Mouse (Mus musculus) liver, embryonic 12.5 days (tissue): ENCODE data around the gene AC124502.3. TPM values are rescaled to one million over a fixed set of nuclear protein-coding genes. Genes with fewer than 3 reads are reported as not detected.

Source experiments
- ATAC-seq: fragments of 200-750 bp; cut with Nextera tagmentation; 2 replicates; pipeline ENCODE4 v1.8.0; 2017; ENCODE audit warnings: moderate number of reproducible peaks, mild to moderate bottlenecking, moderate library complexity
- H3K27ac ChIP-seq: fragments of 300-500 bp; sonication (generic); 2 replicates; pipeline ENCODE4 v1.5.1; 2016; ENCODE audit warnings: mild to moderate bottlenecking
- H3K27me3 ChIP-seq: fragments of 300-500 bp; sonication (generic); replicated peaks from 2 replicates; pipeline ENCODE4 v1.6.1; 2016; ENCODE audit warnings: mild to moderate bottlenecking, moderate library complexity
- H3K36me3 ChIP-seq: fragments of 300-500 bp; sonication (generic); 2 replicates; pipeline ENCODE4 v1.6.1; 2016; ENCODE audit warnings: mild to moderate bottlenecking, moderate library complexity
- H3K4me1 ChIP-seq: fragments of 300-500 bp; sonication (generic); 2 replicates; pipeline ENCODE4 v1.6.1; 2016
- H3K4me2 ChIP-seq: fragments of 300-500 bp; sonication (generic); 2 replicates; pipeline ENCODE4 v1.6.1; 2016; ENCODE audit warnings: mild to moderate bottlenecking, moderate library complexity
- H3K4me3 ChIP-seq: fragments of 300-500 bp; sonication (generic); 2 replicates; pipeline ENCODE4 v1.5.1; 2016; ENCODE audit warnings: mild to moderate bottlenecking, moderate library complexity
- H3K9ac ChIP-seq: fragments of 300-500 bp; sonication (generic); 2 replicates; pipeline ENCODE4 v1.6.1; 2016; ENCODE audit warnings: mild to moderate bottlenecking, moderate library complexity
- H3K9me3 ChIP-seq: fragments of 300-500 bp; sonication (generic); replicated peaks from 2 replicates; pipeline ENCODE4 v1.6.1; 2016; ENCODE audit warnings: mild to moderate bottlenecking, moderate library complexity
- WGBS: fragments of 180-500 bp; shearing (Covaris S2); methylation state at CpG from one replicate; pipeline ENCODE4 v1.1.7; 2016; ENCODE audit not compliant: insufficient replicate concordance; 5-methylcytosine and 5-hydroxymethylcytosine counted together
- polyA plus RNA-seq: library from polyadenylated mRNA; unstranded; fragments of >200 nt; fragmentation: Nextera tagmentation; extraction: Ambion mirVana; gene quantifications from 2 replicates; pipeline ENCODE4 v1.2.1, GENCODE M21; 2016

The AC124502.3 gene
- polyA plus RNA-seq, 1 experiment from 2014 or later: 0.20 TPM

DNA sequence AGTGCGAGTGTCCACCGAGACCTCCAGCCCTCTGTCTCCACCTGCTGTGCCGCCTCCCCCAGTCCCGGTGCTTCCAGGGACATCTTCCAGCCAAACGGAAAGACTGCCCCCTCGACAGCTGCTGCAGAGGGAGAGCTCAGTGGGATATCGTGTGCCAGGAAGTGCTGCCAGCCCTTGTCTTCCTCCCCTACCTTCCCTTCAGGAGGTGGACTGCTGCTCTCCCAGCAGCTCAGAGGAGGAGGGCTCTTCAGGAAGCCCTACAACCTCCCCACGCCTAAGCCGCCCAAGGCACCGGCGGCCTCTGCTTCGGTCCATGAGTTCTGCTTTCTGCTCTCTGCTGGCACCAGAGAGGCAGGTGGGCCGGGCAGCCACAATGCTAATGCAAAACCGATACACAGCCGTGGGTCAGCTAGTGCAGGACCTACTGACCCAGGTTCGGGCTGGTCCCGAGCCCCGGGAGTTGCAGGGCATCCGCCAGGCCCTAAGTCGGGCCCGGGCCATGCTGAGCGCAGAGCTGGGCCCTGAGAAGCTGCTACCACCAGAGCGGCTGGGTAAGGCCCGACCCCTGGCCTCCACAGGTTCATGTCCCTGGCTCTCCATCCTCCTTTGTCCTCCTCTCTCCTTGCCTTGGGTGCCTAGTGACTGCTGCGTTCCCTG is 13.6 kb downstream of the AC124502.3 start:
- Histone ChIP-seq H3K27ac (no peak overlapping the region), H3K4me1 (peaks cover 28% of the 10 kb centered on the region), H3K36me3 (peaks cover 26% of the 10 kb centered on the region), H3K27me3 (peaks cover 56% of the 10 kb centered on the region), H3K9me3 (no peaks in the 10 kb centered on the region), H3K9ac (no peak overlapping the region), H3K4me3 (no peak overlapping the region), H3K4me2 (no peak overlapping the region)
- WGBS: 38% methylated on average over 25 of the region's 25 CpGs
- no peak for ATAC-seq

DNA sequence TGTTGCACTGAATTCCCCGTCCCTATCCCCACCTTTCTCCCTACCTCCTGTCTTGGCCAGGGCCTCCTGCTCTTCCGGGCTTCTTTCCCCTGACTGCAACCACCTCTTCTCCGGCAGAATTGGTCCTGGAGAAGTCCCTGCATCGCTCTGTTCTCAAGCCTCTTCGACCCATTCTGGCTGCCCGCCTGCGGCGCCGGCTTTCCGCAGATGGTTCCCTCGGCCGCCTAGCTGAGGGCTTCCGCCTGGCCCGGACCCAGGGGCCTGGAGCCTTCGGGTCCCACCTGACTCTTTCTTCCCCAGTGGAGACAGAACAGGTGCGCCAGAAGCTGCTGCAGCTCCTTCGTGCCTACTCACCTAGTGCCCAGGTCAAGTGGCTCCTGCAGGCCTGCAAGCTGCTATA is 14.2 kb downstream of the AC124502.3 start:
- H3K9me3 ChIP-seq: no peaks in the 10 kb centered on the region
- peaks cover 20% of the 10 kb centered on the region for H3K36me3 ChIP-seq
- H3K9ac ChIP-seq: no peak overlapping the region
- WGBS: 65% methylated on average over 17 of the region's 17 CpGs
- H3K27me3 ChIP-seq: peaks cover 59% of the 10 kb centered on the region
- no peak overlapping the region for H3K4me3 ChIP-seq
- peaks cover 31% of the 10 kb centered on the region for H3K4me1 ChIP-seq
- no peak for ATAC-seq
- no peak overlapping the region for H3K27ac ChIP-seq
- no peak overlapping the region for H3K4me2 ChIP-seq

DNA sequence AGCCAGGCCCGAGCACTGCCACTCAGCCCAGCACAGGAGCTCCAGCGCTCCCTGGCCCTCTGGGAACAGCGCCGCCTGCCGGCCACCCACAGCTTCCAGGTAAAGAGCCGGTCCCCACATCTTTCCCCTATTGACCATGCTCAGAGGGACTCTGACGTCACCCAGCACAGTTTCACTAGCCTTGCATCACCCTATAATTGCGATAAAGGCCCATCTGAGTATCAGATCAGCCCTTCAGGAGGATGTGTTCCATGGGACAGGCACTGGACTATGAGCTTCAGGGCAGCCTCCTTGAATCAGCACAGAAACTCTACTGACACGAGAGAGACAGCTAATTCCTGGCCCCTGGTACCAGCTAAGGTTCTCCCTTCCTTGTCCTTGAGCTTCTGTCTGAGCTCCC is 15.2 kb downstream of the AC124502.3 start:
- no peaks in the 10 kb centered on the region for H3K9me3 ChIP-seq

DNA sequence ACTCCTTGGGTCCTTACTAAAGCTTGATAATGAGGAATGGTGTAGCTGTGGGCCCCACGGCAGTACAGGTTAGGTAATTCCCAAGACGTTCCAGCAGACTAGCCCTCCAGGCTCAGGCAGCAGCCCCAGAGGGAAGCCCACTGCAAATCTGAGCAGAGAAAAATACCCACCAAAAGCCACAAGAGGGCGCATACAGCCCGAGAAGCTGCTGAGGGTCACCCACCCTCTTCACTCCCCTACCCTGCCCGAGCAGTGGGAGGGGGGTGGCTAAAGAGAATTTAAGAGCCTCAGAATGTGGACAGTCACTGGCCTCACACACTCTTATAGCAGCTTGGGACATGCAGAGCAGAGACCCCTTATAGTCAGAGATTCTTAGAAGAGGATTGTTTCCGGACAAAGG is 17.6 kb downstream of the AC124502.3 start:
- H3K4me3 ChIP-seq: no peak overlapping the region
- WGBS: 18% methylated on average over 6 of the region's 6 CpGs
- no peak for ATAC-seq
- H3K4me1 ChIP-seq: peaks cover 49% of the 10 kb centered on the region
- H3K4me2 ChIP-seq: no peak overlapping the region
- H3K9ac ChIP-seq: no peak overlapping the region
- H3K27me3 ChIP-seq: peaks cover 56% of the 10 kb centered on the region
- H3K27ac ChIP-seq: no peak overlapping the region
- no peaks in the 10 kb centered on the region for H3K9me3 ChIP-seq
- no peaks in the 10 kb centered on the region for H3K36me3 ChIP-seq

More for the DNA sequence above, 15.2 kb downstream of the AC124502.3 start:
- Histone ChIP-seq H3K4me2 (no peak overlapping the region), H3K27me3 (peaks cover 63% of the 10 kb centered on the region), H3K4me3 (no peak overlapping the region), H3K9ac (no peak overlapping the region), H3K27ac (no peak overlapping the region), H3K4me1 (peaks cover 42% of the 10 kb centered on the region), H3K36me3 (peaks cover 10% of the 10 kb centered on the region)
- 27% methylated on average over 9 of the region's 9 CpGs for WGBS
- peak; percentile 20; the same call in 1 of the 2 replicates for ATAC-seq

DNA sequence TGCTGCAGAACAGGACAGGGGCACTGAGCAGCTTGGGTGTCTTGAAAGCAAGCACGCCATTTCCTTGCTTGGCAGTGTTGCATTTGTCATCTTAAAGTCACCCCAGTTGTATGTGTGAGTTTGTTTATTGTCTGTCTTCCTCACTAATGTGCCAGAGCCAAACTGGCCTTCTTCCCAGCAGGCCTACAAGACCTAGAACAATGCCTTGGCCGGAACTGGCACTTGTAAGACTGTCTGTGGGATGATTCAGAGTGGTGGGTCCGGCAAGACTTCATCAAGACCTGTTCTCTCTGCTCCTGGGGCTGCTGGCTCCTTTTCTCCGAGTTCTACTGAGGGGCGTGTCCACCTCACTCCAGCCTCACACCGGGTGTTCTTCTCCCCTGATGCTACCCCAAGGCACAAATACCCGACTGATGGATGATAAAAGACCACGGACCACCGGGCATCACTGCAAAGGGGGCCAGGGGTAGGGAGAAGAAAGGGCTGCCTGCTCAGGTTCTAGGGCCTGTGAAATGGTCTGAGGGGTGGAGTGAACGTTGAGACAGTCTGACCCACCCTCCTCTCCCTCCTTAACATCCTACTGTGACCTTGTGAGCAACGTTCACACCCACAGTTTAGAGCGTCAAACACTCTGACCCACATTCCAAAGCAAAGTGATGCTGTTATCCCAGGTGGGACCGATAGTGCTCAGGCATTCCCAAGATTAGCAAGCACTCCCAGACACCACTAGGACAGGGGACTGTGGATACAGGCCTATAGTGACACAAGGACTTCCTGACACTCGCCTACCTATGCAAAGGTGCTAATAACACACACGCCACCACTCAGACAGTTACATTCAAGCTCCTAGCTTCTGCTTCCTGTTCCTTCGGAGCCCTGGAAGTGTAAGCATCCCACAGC is 19.4 kb downstream of the AC124502.3 start:
- Histone ChIP-seq H3K9me3 (no peaks in the 10 kb centered on the region), H3K4me1 (peaks cover 54% of the 10 kb centered on the region), H3K4me2 (no peak overlapping the region), H3K27me3 (peaks cover 45% of the 10 kb centered on the region), H3K36me3 (no peaks in the 10 kb centered on the region), H3K4me3 (no peak overlapping the region), H3K27ac (no peak overlapping the region), H3K9ac (no peak overlapping the region)
- 26% methylated on average over 16 of the region's 16 CpGs for WGBS
- no peak for ATAC-seq

DNA sequence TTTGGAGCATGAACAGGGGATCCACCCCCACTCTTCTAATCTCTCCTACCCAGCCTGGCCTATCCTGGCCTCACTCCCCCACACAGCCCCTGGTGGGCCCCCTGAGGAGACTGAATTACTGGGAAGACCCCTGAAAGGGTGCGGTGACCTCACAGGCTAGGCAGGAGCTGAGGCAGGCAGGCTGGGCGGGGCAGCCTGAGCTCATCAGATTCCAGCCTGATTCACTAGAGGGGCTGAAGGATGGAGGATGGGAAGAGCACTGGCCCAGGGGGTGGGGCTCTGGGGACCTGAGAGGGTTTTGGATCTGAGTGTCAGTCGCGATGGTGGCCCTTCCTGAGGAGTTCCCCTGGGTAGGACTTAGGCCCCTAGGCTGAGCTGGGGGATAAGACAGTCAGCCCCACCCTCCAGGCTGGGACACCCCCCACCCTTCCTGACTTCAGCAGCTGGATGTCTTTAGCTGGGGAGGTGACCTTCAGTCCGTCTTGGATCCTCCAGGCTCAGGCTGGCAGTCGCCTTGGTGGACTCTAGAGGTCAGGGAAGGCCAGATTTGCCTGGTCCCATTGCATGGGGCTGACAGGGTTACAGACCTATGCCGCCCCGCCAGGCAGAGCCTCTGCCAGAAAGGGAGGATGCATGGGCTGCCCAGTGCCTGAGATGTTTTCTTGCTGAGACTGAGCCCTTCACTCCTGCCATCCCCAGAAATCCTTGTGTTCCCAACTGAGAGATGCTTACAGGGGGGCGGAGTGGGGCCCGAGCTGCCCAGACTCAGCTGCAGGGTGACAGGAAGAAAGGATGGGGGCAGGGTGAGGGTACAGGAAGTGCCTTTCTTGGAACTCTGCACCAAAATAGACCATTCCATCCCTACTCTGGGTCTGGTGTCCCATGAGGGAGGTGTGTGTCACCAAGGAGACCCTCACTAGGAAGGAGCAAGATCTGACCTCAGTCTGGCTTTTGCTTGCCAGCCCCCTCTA is 20.4 kb downstream of the AC124502.3 start:
- Histone ChIP-seq H3K36me3 (no peaks in the 10 kb centered on the region), H3K4me1 (peaks cover 54% of the 10 kb centered on the region), H3K4me2 (peak overlapping the region; percentile 4; the same call in 1 of the 2 replicates), H3K4me3 (no peak overlapping the region), H3K27me3 (peaks cover 38% of the 10 kb centered on the region), H3K9me3 (no peaks in the 10 kb centered on the region), H3K27ac (peak overlapping the region; percentile 49), H3K9ac (no peak overlapping the region)
- peak; percentile 44 for ATAC-seq
- WGBS: 19% methylated on average over 10 of the region's 10 CpGs

DNA sequence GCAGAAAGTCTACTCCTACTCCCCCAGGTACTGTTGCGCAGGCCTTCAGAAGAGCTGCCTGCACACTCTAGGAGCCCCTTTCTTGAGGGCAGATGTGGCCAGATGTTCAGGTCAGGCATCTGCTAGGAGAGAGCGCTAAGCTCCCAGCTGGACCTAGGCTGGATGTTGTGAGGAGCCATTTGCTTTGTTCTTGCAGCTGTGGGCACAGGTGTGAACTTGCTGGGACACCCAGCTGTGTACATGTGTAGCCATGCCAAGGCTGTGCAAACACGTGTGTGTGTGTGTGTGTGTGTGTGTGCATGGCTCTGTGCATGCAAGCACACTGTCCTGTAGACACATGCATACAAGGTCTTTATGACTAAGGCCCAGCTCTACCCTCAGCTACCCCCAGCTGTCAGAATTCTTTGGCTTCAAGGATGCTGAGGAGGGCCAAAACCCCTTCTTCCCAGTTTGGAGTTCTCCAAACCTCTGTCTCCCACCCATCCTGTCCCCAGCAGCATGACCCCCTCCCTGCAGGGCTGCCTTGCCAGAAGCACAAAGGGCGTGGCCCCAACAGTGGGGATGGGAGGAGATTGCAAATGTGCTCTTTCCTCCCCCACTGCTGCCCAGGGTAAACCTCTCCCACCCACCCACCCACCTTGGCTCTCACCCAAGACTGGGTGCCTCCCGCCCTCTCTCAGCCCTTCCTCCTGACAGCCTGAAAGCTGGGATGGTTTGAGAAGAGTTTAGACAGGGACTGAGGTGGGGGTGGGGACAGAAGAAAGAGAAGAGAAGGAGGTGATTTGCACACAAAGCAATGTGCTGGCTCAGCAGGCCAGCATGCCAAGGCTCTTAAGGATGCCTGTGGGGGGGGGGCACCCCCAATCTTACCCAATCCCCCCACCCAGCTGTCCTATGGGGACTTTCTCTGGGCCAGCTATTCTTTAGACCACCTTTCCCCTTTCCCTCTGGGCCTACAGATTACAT is 22.0 kb downstream of the AC124502.3 start:
- Histone ChIP-seq H3K9me3 (no peaks in the 10 kb centered on the region), H3K27ac (peak overlapping the region; percentile 11; the same call in 1 of the 2 replicates), H3K4me2 (no peak overlapping the region), H3K36me3 (no peaks in the 10 kb centered on the region), H3K27me3 (peaks cover 26% of the 10 kb centered on the region), H3K4me1 (peaks cover 63% of the 10 kb centered on the region), H3K4me3 (no peak overlapping the region), H3K9ac (no peak overlapping the region)
- ATAC-seq: no peak
- whole genome bisulfite sequencing: 41% methylated on average over 5 of the region's 5 CpGs

DNA sequence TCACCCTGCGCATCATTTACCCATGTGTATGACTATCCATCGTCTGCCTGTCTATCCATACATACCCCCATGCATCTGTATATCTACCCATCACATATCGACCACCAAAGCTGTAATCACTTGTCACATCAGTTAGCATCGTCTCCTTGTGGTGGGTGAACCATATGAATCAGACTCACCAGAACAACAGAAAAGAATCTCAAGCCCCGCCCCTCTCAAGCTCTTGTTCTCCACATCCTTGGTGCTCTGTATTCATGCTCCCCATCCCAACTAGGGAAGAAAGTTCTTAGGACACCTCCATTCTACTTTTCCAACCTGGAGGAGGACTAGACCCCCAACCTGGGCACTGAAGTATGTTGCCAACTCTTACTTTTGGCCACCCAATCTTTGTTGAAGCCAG is 23.4 kb downstream of the AC124502.3 start:
- 56% methylated on average over 5 of the region's 5 CpGs for whole genome bisulfite sequencing
- H3K36me3 ChIP-seq: no peaks in the 10 kb centered on the region
- no peak for ATAC-seq
- H3K27me3 ChIP-seq: peaks cover 25% of the 10 kb centered on the region
- H3K4me2 ChIP-seq: no peak overlapping the region
- no peaks in the 10 kb centered on the region for H3K9me3 ChIP-seq
- H3K27ac ChIP-seq: no peak overlapping the region
- no peak overlapping the region for H3K9ac ChIP-seq
- H3K4me1 ChIP-seq: peaks cover 58% of the 10 kb centered on the region
- H3K4me3 ChIP-seq: no peak overlapping the region

DNA sequence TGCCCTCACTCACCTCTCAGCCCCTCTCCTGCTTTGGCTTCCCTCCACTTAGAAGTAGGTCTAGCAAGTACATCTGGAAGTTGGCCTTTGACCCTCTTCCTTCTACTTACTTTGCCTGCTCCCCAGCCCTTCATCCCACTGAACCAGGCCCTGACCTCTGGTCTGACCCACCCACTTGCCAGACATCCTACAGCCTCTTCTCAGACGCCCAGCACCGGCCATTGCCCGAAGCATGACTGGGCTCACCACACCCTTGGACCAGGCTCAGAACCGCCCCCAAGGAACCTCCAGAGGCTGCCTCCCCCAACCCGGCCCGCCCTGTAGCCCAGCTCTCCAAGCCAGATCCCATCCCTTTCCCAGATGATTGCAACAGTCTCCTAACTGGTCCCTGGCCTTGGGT is 23.8 kb downstream of the AC124502.3 start:
- WGBS: 57% methylated on average over 6 of the region's 6 CpGs
- H3K27ac ChIP-seq: no peak overlapping the region
- peaks cover 61% of the 10 kb centered on the region for H3K4me1 ChIP-seq

DNA sequence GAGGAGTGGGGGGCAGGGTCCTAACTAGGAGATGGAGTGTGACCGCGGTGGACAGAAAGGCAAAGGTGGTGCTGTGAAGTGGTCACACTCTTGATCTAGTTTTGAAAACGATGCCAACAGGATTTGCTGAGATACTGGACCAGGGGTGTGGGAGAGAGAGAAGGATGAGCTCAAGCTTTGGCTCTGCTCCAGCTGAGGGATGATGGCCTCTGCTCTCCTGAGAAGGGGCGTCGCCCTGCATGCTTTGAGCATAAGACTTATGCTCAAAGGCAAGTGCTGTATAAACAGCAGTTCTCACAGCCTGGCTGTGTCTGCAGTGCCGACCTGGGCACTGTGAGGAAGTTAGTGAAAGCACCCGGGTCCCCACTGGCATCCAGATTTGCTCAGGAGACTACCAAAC is 26.4 kb downstream of the AC124502.3 start:
- no peak overlapping the region for H3K4me3 ChIP-seq
- peaks cover 63% of the 10 kb centered on the region for H3K4me1 ChIP-seq
- no peaks in the 10 kb centered on the region for H3K36me3 ChIP-seq
- no peak overlapping the region for H3K4me2 ChIP-seq
- H3K27ac ChIP-seq: no peak overlapping the region
- WGBS: 61% methylated on average over 7 of the region's 7 CpGs
- no peak overlapping the region for H3K9ac ChIP-seq
- H3K27me3 ChIP-seq: peaks cover 41% of the 10 kb centered on the region
- no peaks in the 10 kb centered on the region for H3K9me3 ChIP-seq
- no peak for ATAC-seq

More for the DNA sequence above, 23.8 kb downstream of the AC124502.3 start:
- H3K27me3 ChIP-seq: peaks cover 30% of the 10 kb centered on the region
- H3K9me3 ChIP-seq: no peaks in the 10 kb centered on the region
- no peak for ATAC-seq
- no peak overlapping the region for H3K9ac ChIP-seq
- no peak overlapping the region for H3K4me2 ChIP-seq
- no peaks in the 10 kb centered on the region for H3K36me3 ChIP-seq
- H3K4me3 ChIP-seq: no peak overlapping the region
